7 mouse cellular contexts compared by ENCODE assay signal in genomic region chr5:128432916-128433315, GRCm38 (mm10). TPM values are rescaled to one million over a fixed set of nuclear protein-coding genes. Genes with fewer than 3 reads are reported as not detected.
DNase-seq lines count a peak whose midpoint lies in the region; ATAC-seq and TF ChIP-seq lines count a peak whose summit lies in the region.

Gene Tmem132d (minus strand): TSS chr5:128433077.

- TF ChIP-seq CTCF in cortical plate, adult 2 months (IDR thresholded peaks at IDR 0.05; ENCODE audit: extremely low read depth, insufficient read depth, low read length): no peak
- no peak for TF ChIP-seq CTCF in intestine, postnatal 0 days (IDR thresholded peaks at IDR 0.05; ENCODE audit: low read depth)
- TF ChIP-seq CTCF in thymus, adult 2 months (IDR thresholded peaks at IDR 0.05; ENCODE audit: borderline replicate concordance, control insufficient read depth, extremely low read depth, insufficient read depth, low read length, poor library complexity): no peak

- H3K27me3 ChIP-seq in embryonic facial prominence, embryonic 15.5 days: peaks cover 78% of the 10 kb centered on the region
- peaks cover 16% of the 10 kb centered on the region for H3K27me3 ChIP-seq in intestine, postnatal 0 days (replicated peaks; ENCODE audit: control insufficient read depth, insufficient read depth, low read length)
- H3K27me3 ChIP-seq in lung, embryonic 16.5 days (ENCODE audit: control insufficient read depth, insufficient read depth, low read depth, low read length): peaks cover 35% of the 10 kb centered on the region
- H3K27me3 ChIP-seq in thymus, adult 2 months (ENCODE audit: control insufficient read depth, insufficient read depth, low read length): no peaks in the 10 kb centered on the region

- 0 out of 2 replicates have a peak within 1 kb of the TSS, but pooled peaks have one; percentile 26 for H3K9ac ChIP-seq in embryonic facial prominence, embryonic 15.5 days
- no peak within 1 kb of the TSS for H3K9ac ChIP-seq in intestine, postnatal 0 days (ENCODE audit: low read depth, low read length)
- peak within 1 kb of the TSS; percentile 61 for H3K9ac ChIP-seq in lung, embryonic 16.5 days (ENCODE audit: low read length)

- DNase-seq in right cerebral cortex, postnatal 25 days: peak; percentile 80
- no peak for DNase-seq in thymus, adult 2 months
- no peak for DNase-seq in urinary bladder, postnatal 4 days (ENCODE audit: low spot score in 2 of 2)

- peak; percentile 72; the same call in 1 of the 2 replicates for TF ChIP-seq POLR2A in cortical plate, adult 2 months (IDR thresholded peaks at IDR 0.05; ENCODE audit: extremely low read depth, insufficient read depth, low read length)
- TF ChIP-seq POLR2A in thymus, adult 2 months (IDR thresholded peaks at IDR 0.05; ENCODE audit: control insufficient read depth, extremely low read depth, insufficient read depth, low read length, poor library complexity): no peak

- ATAC-seq in embryonic facial prominence, embryonic 15.5 days (ENCODE audit: insufficient number of reproducible peaks, low FRiP score, low TSS enrichment, low read depth): no peak; the same call in 1 of the 2 replicates
- ATAC-seq in intestine, postnatal 0 days: no peak
- ATAC-seq in lung, embryonic 16.5 days (ENCODE audit: low read depth): 0 out of 2 replicates have a peak, but pooled peaks have one; percentile 45

- peaks cover 1% of the 10 kb centered on the region; the same call in 1 of the 2 replicates for H3K4me1 ChIP-seq in cortical plate, adult 2 months (ENCODE audit: control insufficient read depth, insufficient read depth, low read length)
- H3K4me1 ChIP-seq in embryonic facial prominence, embryonic 15.5 days: peaks cover 11% of the 10 kb centered on the region
- H3K4me1 ChIP-seq in intestine, postnatal 0 days (replicated peaks; ENCODE audit: control insufficient read depth, insufficient read depth, low read length): no peaks in the 10 kb centered on the region
- H3K4me1 ChIP-seq in lung, embryonic 16.5 days (replicated peaks; ENCODE audit: control insufficient read depth, insufficient read depth, low read length): peaks cover 6% of the 10 kb centered on the region
- no peaks in the 10 kb centered on the region for H3K4me1 ChIP-seq in thymus, adult 2 months (replicated peaks; ENCODE audit: control insufficient read depth, insufficient read depth, low read length)

- no peak within 1 kb of the TSS for H3K27ac ChIP-seq in cortical plate, adult 2 months (ENCODE audit: insufficient read depth, low read length)
- no peak within 1 kb of the TSS for H3K27ac ChIP-seq in embryonic facial prominence, embryonic 15.5 days (replicated peaks)
- H3K27ac ChIP-seq in intestine, postnatal 0 days (ENCODE audit: low read depth, low read length): no peak within 1 kb of the TSS
- H3K27ac ChIP-seq in lung, embryonic 16.5 days (ENCODE audit: low read length): no peak within 1 kb of the TSS
- H3K27ac ChIP-seq in thymus, adult 2 months (ENCODE audit: control insufficient read depth, insufficient read depth, low read length): no peak within 1 kb of the TSS

- peak within 1 kb of the TSS; percentile 75 for H3K4me3 ChIP-seq in cortical plate, adult 2 months (ENCODE audit: insufficient read depth, low read length)
- H3K4me3 ChIP-seq in embryonic facial prominence, embryonic 15.5 days (replicated peaks): peak within 1 kb of the TSS; percentile 46
- no peak within 1 kb of the TSS for H3K4me3 ChIP-seq in intestine, postnatal 0 days (ENCODE audit: low read depth, low read length)
- H3K4me3 ChIP-seq in lung, embryonic 16.5 days (ENCODE audit: low read length): peak within 1 kb of the TSS; percentile 56
- no peak within 1 kb of the TSS for H3K4me3 ChIP-seq in thymus, adult 2 months (ENCODE audit: control insufficient read depth, insufficient read depth, low read length)

- under 1% methylated on average over 39 of the region's 40 CpGs for WGBS in embryonic facial prominence, embryonic 15.5 days
- WGBS in intestine, postnatal 0 days: 2% methylated on average over 40 of the region's 40 CpGs
- 1% methylated on average over 34 of the region's 40 CpGs for WGBS in lung, embryonic 16.5 days
- 8% methylated on average over 40 of the region's 40 CpGs for WGBS in thymus, adult 2 months

- no peaks in the 10 kb centered on the region for H3K36me3 ChIP-seq in embryonic facial prominence, embryonic 15.5 days
- H3K36me3 ChIP-seq in intestine, postnatal 0 days (ENCODE audit: control insufficient read depth, insufficient read depth): no peaks in the 10 kb centered on the region
- H3K36me3 ChIP-seq in lung, embryonic 16.5 days (ENCODE audit: control insufficient read depth, insufficient read depth, low read length): no peaks in the 10 kb centered on the region
- H3K36me3 ChIP-seq in thymus, adult 2 months (ENCODE audit: control insufficient read depth, insufficient read depth, low read length): no peaks in the 10 kb centered on the region

- no peaks in the 10 kb centered on the region for H3K9me3 ChIP-seq in embryonic facial prominence, embryonic 15.5 days (replicated peaks)
- H3K9me3 ChIP-seq in intestine, postnatal 0 days (ENCODE audit: control insufficient read depth): no peaks in the 10 kb centered on the region
- no peaks in the 10 kb centered on the region for H3K9me3 ChIP-seq in lung, embryonic 16.5 days (ENCODE audit: control insufficient read depth, low read length)

- H3K4me2 ChIP-seq in embryonic facial prominence, embryonic 15.5 days (replicated peaks): peak within 1 kb of the TSS; percentile 78
- H3K4me2 ChIP-seq in intestine, postnatal 0 days (replicated peaks; ENCODE audit: low read depth): peak within 1 kb of the TSS; percentile 32; the same call in 1 of the 2 replicates
- H3K4me2 ChIP-seq in lung, embryonic 16.5 days (ENCODE audit: low read depth, low read length): peak within 1 kb of the TSS; percentile 65

RNA-seq across cellular contexts. Expression of gene Tmem132d, which starts in this region (rescaled TPM):
- polyA plus RNA-seq in cortical plate, adult 2 months (2012; rRNA removed): 24.8 and 27.6 TPM in 2 replicates
- polyA plus RNA-seq in embryonic facial prominence, embryonic 15.5 days (2015; fragmentation: Nextera tagmentation; extraction: Ambion mirVana): 1.1 and 1.8 TPM in 2 replicates
- 0.03 TPM in 1 of 2 replicates, not detected in the other for polyA plus RNA-seq in intestine, postnatal 0 days (2015; fragmentation: Nextera tagmentation; extraction: Ambion mirVana)
- polyA plus RNA-seq in lung, embryonic 16.5 days (2015; fragmentation: Nextera tagmentation; extraction: Ambion mirVana): 0.69 and 0.98 TPM in 2 replicates
- 0.06 and 0.07 TPM in 2 replicates for polyA plus RNA-seq in thymus, adult 2 months (2012; rRNA removed)

Comparison
In these comparisons a context has a peak if more than half of its experiments do, and no peak if none do; other contexts are left out.
1. Peak in ATAC-seq, H3K4me3 ChIP-seq, H3K9ac ChIP-seq and H3K4me2 ChIP-seq in lung, embryonic 16.5 days; RNA of the gene not detected or under 1 TPM.
2. H3K4me3 ChIP-seq: peak in cortical plate, adult 2 months (single experiment) and embryonic facial prominence, embryonic 15.5 days (single experiment); none in intestine, postnatal 0 days (single experiment) and thymus, adult 2 months (single experiment).
3. Peak in every context shown above with its lines, with median percentiles within 50 percentile points of each other: H3K4me2 ChIP-seq.